Mouse (Mus musculus): Measurements from ENCODE around the gene Olfr315. TPM values are rescaled to one million over a fixed set of nuclear protein-coding genes. Genes with fewer than 3 reads are reported as not detected.
"Not testable (repeated sequence)": the region's sequence is repeated elsewhere in the genome, so short reads cannot be mapped to it uniquely, and the experiment has no call there.

The Olfr315 gene
- polyA plus RNA-seq, 1 experiment from 2014 or later: not detected

GRCm38 (mm10) chr11:58790053-58790452, 17.1 kb downstream of the Olfr315 start:
- Histone ChIP-seq H3K36me3 (no peaks in the 10 kb centered on the region), H3K4me2 (replicated peaks) (no peak overlapping the region), H3K27ac (no peak overlapping the region), H3K9me3 (no peaks in the 10 kb centered on the region), H3K9ac (no peak overlapping the region), H3K4me3 (no peak overlapping the region), H3K4me1 (no peaks in the 10 kb centered on the region), H3K27me3 (no peaks in the 10 kb centered on the region)
- 53% methylated on average over 2 of the region's 2 CpGs for WGBS
- no peak for ATAC-seq (ENCODE audit: insufficient number of reproducible peaks, insufficient read depth, low FRiP score, low TSS enrichment)

GRCm38 (mm10) chr11:58790646-58791045, 17.7 kb downstream of the Olfr315 start:
- no peaks in the 10 kb centered on the region for H3K9me3 ChIP-seq
- no peak for ATAC-seq (ENCODE audit: insufficient number of reproducible peaks, insufficient read depth, low FRiP score, low TSS enrichment)

DNA sequence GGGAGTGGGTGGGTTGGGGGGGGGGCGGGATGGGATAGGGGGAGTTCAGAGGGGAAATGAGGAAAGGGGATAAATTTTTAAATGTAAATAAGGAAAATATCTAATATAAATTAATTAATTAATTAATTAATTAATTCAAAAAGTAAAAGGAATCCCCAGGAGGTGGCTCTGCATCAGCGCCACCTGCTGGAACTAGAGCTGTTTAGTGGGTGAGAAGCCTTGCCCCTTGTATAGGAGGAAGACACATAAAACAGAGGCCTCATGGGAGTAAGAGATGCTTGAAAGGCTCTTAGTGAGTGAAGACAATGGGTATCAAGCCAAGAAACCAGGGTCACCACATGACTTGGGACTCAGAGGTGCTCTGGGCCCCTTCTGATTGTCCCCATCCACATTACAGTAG, 22.9 kb downstream of the Olfr315 start:
- no peaks in the 10 kb centered on the region for H3K36me3 ChIP-seq
- no peaks in the 10 kb centered on the region for H3K27me3 ChIP-seq
- no peaks in the 10 kb centered on the region for H3K4me1 ChIP-seq
- H3K9ac ChIP-seq: no peak overlapping the region
- ATAC-seq (ENCODE audit: insufficient number of reproducible peaks, insufficient read depth, low FRiP score, low TSS enrichment): no peak
- H3K9me3 ChIP-seq: no peaks in the 10 kb centered on the region
- no peak overlapping the region for H3K27ac ChIP-seq
- no peak overlapping the region for H3K4me3 ChIP-seq
- H3K4me2 ChIP-seq (replicated peaks): no peak overlapping the region
- 89% methylated on average over 2 of the region's 2 CpGs for WGBS

More at GRCm38 (mm10) chr11:58790646-58791045, 17.7 kb downstream of the Olfr315 start:
- Histone ChIP-seq H3K36me3 (no peaks in the 10 kb centered on the region), H3K4me2 (replicated peaks) (no peak overlapping the region), H3K27ac (no peak overlapping the region), H3K27me3 (no peaks in the 10 kb centered on the region), H3K9ac (no peak overlapping the region), H3K4me3 (no peak overlapping the region), H3K4me1 (no peaks in the 10 kb centered on the region)
- 86% methylated on average over 6 of the region's 6 CpGs for WGBS

DNA sequence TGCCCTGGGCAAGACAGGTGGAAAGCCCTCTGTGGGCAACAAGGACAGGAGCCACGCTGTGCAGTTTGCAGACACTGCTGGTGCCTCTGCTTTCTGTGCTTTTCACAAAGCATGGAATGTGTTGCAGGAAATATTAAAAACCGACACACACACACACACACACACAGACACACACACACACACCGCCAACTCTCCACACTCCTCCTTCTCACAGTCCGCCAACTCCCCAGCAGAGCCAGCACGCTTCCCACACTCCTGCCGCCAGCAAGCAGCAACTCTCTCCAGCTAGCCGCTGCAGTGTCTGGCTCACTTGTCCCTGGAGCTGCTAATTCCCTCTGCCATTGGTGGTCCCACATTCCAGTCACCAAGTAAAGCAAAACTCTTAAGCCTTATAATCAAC, 23.9 kb downstream of the Olfr315 start:
- Histone ChIP-seq H3K27me3 (no peaks in the 10 kb centered on the region), H3K27ac (no peak overlapping the region), H3K36me3 (no peaks in the 10 kb centered on the region), H3K4me3 (no peak overlapping the region), H3K9ac (no peak overlapping the region), H3K4me1 (peaks cover 4% of the 10 kb centered on the region), H3K9me3 (no peaks in the 10 kb centered on the region), H3K4me2 (replicated peaks) (no peak overlapping the region)
- ATAC-seq (ENCODE audit: insufficient number of reproducible peaks, insufficient read depth, low FRiP score, low TSS enrichment): no peak
- 69% methylated on average over 7 of the region's 7 CpGs for WGBS

DNA sequence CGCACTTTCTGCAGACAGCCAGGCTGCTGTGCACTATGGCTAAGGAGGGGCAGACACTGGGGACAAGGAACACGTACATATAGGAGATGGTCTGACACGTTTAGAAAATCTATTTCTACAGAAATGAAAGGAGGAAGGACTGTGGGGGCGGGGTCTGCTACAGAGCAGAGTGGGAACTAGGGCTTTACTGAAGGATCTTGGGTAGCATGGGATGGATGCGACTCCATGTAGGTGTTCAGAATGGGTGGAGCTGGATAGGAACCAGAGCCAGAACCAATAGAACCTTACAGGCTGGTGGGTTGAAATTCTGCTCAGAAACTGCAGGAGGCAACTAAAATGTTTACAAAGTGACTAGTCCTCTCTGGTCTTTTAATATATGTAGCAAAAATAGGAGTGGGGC, 26.8 kb downstream of the Olfr315 start:
- no peaks in the 10 kb centered on the region for H3K27me3 ChIP-seq
- no peak for ATAC-seq (ENCODE audit: insufficient number of reproducible peaks, insufficient read depth, low FRiP score, low TSS enrichment)
- peaks cover 7% of the 10 kb centered on the region for H3K4me1 ChIP-seq
- no peak overlapping the region for H3K27ac ChIP-seq
- no peaks in the 10 kb centered on the region for H3K36me3 ChIP-seq
- H3K9me3 ChIP-seq: no peaks in the 10 kb centered on the region
- no peak overlapping the region for H3K4me2 ChIP-seq (replicated peaks)
- no peak overlapping the region for H3K9ac ChIP-seq
- WGBS: 78% methylated on average over 5 of the region's 5 CpGs
- H3K4me3 ChIP-seq: no peak overlapping the region

DNA sequence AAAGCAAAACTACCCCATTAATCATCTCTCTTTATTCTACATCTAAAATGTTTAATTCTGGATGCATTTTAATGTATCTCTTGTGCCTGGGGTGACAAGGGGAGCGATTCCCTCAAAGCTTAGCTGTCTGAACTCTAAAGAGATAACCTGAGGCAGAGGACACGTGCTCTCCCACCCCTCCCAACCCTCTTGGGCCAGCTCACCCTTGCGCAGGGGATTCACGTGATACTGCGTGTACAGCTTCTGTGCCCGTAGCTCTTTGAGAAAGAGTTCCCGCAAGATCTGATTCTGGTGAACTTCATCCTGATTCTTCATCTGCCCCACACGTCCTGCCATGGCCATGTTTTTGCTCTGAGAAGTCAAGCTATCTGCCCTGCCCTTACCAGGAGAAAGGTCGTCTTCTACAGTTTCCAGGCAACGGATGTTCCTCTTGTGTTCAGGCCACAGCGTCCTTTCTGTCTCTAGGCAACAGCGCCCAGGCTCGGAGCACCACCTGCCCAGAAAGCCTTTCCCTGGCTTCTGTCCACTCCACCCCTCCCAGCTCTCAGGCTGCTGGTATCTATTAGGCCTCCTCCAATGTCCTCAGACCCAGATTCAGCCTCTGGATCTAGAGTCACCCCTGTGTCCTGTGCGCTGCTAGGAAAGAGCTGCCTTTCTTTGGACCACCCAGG, 28.7 kb downstream of the Olfr315 start, which contains the start of gene Fam183b:
Fam183b (minus strand) TSS at position 403 of the 671 bp plus-strand sequence.
- Histone ChIP-seq H3K36me3 (no peaks in the 10 kb centered on the region), H3K9me3 (no peaks in the 10 kb centered on the region), H3K4me1 (peaks cover 7% of the 10 kb centered on the region), H3K4me2 (replicated peaks) (0 out of 2 replicates have a peak within 1 kb of the TSS, but pooled peaks have one; percentile 13), H3K27me3 (no peaks in the 10 kb centered on the region), H3K27ac (no peak within 1 kb of the TSS), H3K4me3 (no peak within 1 kb of the TSS), H3K9ac (no peak within 1 kb of the TSS)
- WGBS: 39% methylated on average over 14 of the region's 14 CpGs
- ATAC-seq (ENCODE audit: insufficient number of reproducible peaks, insufficient read depth, low FRiP score, low TSS enrichment): peak; percentile 28; the same call in 1 of the 2 replicates

DNA sequence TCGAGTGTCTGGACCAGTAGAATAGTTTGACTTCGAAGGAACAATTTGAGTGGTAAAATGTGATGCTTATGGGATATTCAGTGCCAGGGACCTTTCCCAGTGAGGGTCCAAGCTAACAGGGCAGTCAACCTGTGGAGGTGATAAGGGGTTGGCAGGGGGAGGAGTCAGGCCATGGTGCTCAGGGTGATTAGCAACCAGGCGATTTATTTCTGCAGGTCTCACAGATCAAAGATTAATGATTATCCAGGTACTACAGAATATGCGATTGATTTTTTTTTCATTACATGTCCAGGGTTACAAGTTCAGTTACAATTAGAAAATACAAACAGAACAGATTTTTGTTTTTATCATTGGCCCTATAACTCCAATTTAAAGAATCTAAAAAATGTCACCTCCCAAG, 30.9 kb downstream of the Olfr315 start:
- H3K4me3 ChIP-seq: no peak overlapping the region
- 77% methylated on average over 4 of the region's 4 CpGs for WGBS
- no peak for ATAC-seq (ENCODE audit: insufficient number of reproducible peaks, insufficient read depth, low FRiP score, low TSS enrichment)

DNA sequence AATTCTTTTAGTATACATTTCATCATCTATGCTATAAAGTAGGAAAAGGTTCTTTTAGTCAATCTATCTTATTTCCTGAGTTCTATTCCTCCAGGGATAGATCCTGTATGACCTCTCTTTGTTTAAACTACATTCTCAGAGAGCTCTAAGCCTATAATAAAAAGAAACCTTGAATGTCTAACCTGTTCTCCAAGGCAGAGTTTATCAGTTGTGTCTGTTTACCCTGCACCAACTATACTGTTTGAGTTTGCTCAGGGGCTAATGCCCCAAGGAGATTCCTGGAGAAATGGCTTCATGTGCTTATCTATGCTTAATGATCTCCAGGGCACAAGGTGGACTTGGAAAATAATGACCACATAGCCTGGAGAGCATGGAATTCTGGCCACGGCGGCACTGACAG, 31.4 kb downstream of the Olfr315 start:
- Histone ChIP-seq H3K4me1 (peaks cover 7% of the 10 kb centered on the region), H3K4me3 (no peak overlapping the region), H3K9me3 (no peaks in the 10 kb centered on the region), H3K27me3 (no peaks in the 10 kb centered on the region), H3K4me2 (replicated peaks) (no peak overlapping the region), H3K36me3 (no peaks in the 10 kb centered on the region), H3K27ac (no peak overlapping the region), H3K9ac (no peak overlapping the region)
- 83% methylated on average over 2 of the region's 2 CpGs for WGBS
- no peak for ATAC-seq (ENCODE audit: insufficient number of reproducible peaks, insufficient read depth, low FRiP score, low TSS enrichment)

More for the DNA sequence above, 30.9 kb downstream of the Olfr315 start:
- Histone ChIP-seq H3K4me2 (replicated peaks) (no peak overlapping the region), H3K27me3 (no peaks in the 10 kb centered on the region), H3K9me3 (no peaks in the 10 kb centered on the region), H3K4me1 (peaks cover 7% of the 10 kb centered on the region), H3K27ac (no peak overlapping the region), H3K9ac (no peak overlapping the region), H3K36me3 (no peaks in the 10 kb centered on the region)

GRCm38 (mm10) chr11:58812001-58812400, 39.0 kb downstream of the Olfr315 start:
- no peak for ATAC-seq (ENCODE audit: insufficient number of reproducible peaks, insufficient read depth, low FRiP score, low TSS enrichment)
- H3K9me3 ChIP-seq: no peaks in the 10 kb centered on the region
- H3K9ac ChIP-seq: no peak overlapping the region
- H3K36me3 ChIP-seq: no peaks in the 10 kb centered on the region
- 3% methylated on average over 1 of the region's 1 CpGs for WGBS
- H3K27ac ChIP-seq: no peak overlapping the region
- H3K27me3 ChIP-seq: no peaks in the 10 kb centered on the region
- H3K4me2 ChIP-seq (replicated peaks): no peak overlapping the region
- no peaks in the 10 kb centered on the region for H3K4me1 ChIP-seq
- no peak overlapping the region for H3K4me3 ChIP-seq

GRCm38 (mm10) chr11:58814700-58815099, 41.7 kb downstream of the Olfr315 start, which contains the start of gene Olfr313:
TSS of gene Olfr313 (plus strand) at chr11:58815000.
- H3K4me1 ChIP-seq, H3K9me3 ChIP-seq: not testable (repeated sequence)
- WGBS: 50% methylated on average over 1 of the region's 1 CpGs

GRCm38 (mm10) chr11:58815676-58816075, 42.7 kb downstream of the Olfr315 start:
- H3K27me3 ChIP-seq: no peaks in the 10 kb centered on the region
- no peaks in the 10 kb centered on the region for H3K9me3 ChIP-seq
- H3K9ac ChIP-seq: no peak overlapping the region
- 82% methylated on average over 1 of the region's 1 CpGs for whole genome bisulfite sequencing
- ATAC-seq (ENCODE audit: insufficient number of reproducible peaks, insufficient read depth, low FRiP score, low TSS enrichment): no peak
- no peak overlapping the region for H3K4me2 ChIP-seq (replicated peaks)
- no peaks in the 10 kb centered on the region for H3K36me3 ChIP-seq
- H3K4me1 ChIP-seq: no peaks in the 10 kb centered on the region
- no peak overlapping the region for H3K27ac ChIP-seq
- H3K4me3 ChIP-seq: no peak overlapping the region

More at GRCm38 (mm10) chr11:58814700-58815099, 41.7 kb downstream of the Olfr315 start, which contains the start of gene Olfr313:
- H3K9ac ChIP-seq; H3K4me2 ChIP-seq (replicated peaks); H3K36me3 ChIP-seq; H3K27ac ChIP-seq; H3K27me3 ChIP-seq; H3K4me3 ChIP-seq; ATAC-seq (ENCODE audit: insufficient number of reproducible peaks, insufficient read depth, low FRiP score, low TSS enrichment): not testable (repeated sequence)

DNA sequence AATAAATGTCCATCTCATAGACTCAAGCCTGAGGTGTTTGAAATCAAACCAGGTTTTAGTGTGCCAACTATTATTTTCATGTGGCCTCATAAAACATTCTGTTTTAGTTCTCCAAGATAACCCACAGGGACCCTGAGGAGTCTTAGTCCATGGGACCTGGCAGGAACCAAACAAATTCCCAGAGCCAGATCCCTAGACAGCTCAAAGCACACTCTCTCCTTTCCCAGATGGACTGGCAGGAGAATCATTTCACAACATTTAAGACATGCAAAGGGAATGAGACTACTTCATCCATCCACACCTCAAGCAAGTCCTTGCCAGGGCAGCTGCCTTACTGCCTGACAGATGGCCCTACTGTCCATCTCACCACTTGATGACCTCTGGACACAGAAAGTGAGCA, 55.9 kb downstream of the Olfr315 start, which contains the start of gene Olfr312:
Olfr312 (plus strand) TSS at position 301 of the 400 bp plus-strand sequence.
- not testable (repeated sequence) for H3K9ac ChIP-seq; H3K36me3 ChIP-seq; ATAC-seq (ENCODE audit: insufficient number of reproducible peaks, insufficient read depth, low FRiP score, low TSS enrichment); H3K27me3 ChIP-seq; H3K9me3 ChIP-seq; H3K4me2 ChIP-seq (replicated peaks); H3K27ac ChIP-seq; H3K4me1 ChIP-seq; H3K4me3 ChIP-seq
